Mouse (Mus musculus): ENCODE results near the gene Zfp932.
"Not testable (repeated sequence)": the region's sequence is repeated elsewhere in the genome, so short reads cannot be mapped to it uniquely, and the experiment has no call there.

Gene Zfp932

DNA sequence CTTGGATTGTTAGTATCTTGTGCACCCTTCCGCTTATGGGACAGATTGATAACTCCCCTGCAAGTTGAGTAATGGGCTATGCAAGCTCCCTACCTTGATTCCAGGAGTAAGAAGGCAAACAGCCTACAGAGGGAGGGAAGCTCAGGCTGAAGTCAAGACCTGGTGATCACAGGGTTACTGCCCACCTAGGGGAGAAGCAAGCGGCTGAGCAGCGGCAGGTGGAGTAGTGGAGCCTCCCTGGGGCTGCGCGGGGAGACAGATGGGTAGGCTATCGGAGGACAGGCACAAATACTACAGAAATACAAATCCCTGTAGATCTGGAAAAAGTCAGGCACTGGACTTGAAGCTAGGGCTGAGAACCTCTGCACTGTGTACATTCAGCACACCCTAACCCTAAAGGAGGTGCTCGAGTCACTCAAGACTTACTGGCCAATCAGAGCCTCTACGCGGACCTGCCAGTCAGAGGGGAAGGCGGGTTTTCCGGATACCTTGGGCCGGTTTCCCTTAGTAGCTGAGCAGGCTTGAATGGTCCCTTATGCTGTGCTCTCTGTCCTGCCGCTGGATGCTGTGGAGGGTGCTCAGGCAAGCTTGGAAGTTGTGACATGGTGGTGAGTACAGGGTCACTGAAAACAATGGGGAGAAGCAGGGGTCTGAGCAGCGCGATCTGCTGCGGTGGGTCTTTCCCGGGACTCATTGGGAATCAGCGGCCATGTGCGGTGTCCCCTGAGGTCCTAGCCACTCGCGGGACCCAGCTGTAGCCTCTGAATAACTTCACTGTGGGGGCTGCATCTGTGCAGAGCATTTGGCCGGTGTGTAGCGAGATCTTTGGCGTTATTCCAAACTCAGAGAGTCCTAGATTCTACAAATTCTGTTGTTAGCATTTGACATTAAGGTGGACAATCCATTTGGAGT is at the start of gene Zfp932:
Gene Zfp932 (plus strand): TSS at position 496 of the 912 bp plus-strand sequence.
- peak; percentile 64 to 74 for DNase-seq

GRCm38 (mm10) chr5:109950281-109950680 is 46.0 kb upstream of the Zfp932 start:
- DNase-seq = no peak

GRCm38 (mm10) chr5:109980743-109981142 is 15.6 kb upstream of the Zfp932 start:
- not testable (repeated sequence) for DNase-seq

- not testable (repeated sequence) for DNase-seq
Observed at GRCm38 (mm10) chr5:109995461-109995860, 860 bp upstream of the Zfp932 start.

DNA sequence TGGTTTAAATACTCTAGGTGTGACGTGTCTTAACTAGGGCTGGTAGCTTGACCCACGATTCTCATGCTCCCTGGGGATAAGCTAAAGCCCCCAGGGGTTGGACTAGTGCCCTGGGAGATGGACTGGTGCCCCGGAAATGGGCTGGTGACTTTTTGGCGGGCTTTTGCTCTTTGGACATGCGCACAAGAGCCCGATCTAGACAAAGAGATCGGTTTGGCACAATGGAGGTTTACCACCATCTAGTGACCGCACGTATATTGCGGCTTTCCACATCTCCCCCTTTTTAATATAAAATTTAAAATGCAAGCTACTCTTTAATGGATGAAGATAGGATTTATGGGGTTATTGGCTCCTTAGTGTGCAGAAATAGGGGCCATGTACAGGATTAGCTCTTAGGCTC is 19.5 kb downstream of the Zfp932 start:
- DNase-seq = not testable (repeated sequence)

- no peak for DNase-seq
Observed at GRCm38 (mm10) chr5:110023273-110023672, 27.0 kb downstream of the Zfp932 start.

- peak in 1 of 2 experiments; percentile 36 for DNase-seq
Observed at GRCm38 (mm10) chr5:110023694-110024427, 27.5 kb downstream of the Zfp932 start.

- DNase-seq = peak; percentile 65 to 78
Observed at GRCm38 (mm10) chr5:110057637-110058408, 61.5 kb downstream of the Zfp932 start.

Measured in spleen, adult 18-20 months (tissue).